Mouse (Mus musculus) spleen, adult 2 months (tissue): ENCODE measurements around the gene Mrps22. TPM values are rescaled to one million over a fixed set of nuclear protein-coding genes. Genes with fewer than 3 reads are reported as not detected.
A peak's percentile ranks its signal among the peaks of the same experiment; 100 is the strongest.

Experiments used
- DNase-seq, 2 experiments: peaks; one replicate each; pipeline versions ENCODE4 v3.0.0 to v3.0.0-alpha.2; 2012 to 2021; ENCODE audit warnings: low spot score in 2 of 2, low read depth in 1 of 2
- H3K27ac ChIP-seq: fragments of 200-500 bp; 2 replicates; pipeline ENCODE4 v1.5.1; 2012; ENCODE audit warnings: low read length, inconsistent platforms; ENCODE audit not compliant: insufficient read depth
- H3K27me3 ChIP-seq: fragments of 200-500 bp; 2 replicates; pipeline ENCODE4 v1.6.1; 2012; ENCODE audit warnings: mild to moderate bottlenecking, moderate library complexity, low read length, inconsistent platforms; ENCODE audit not compliant: control insufficient read depth, insufficient read depth
- H3K36me3 ChIP-seq: fragments of 200-500 bp; 2 replicates; pipeline ENCODE4 v1.6.1; 2012; ENCODE audit warnings: mild to moderate bottlenecking, low read length, inconsistent platforms; ENCODE audit not compliant: control insufficient read depth, insufficient read depth
- H3K4me1 ChIP-seq: fragments of 200-500 bp; 2 replicates; pipeline ENCODE4 v1.6.1; 2011; ENCODE audit warnings: inconsistent platforms; ENCODE audit not compliant: control insufficient read depth, insufficient read depth, insufficient read length
- H3K4me3 ChIP-seq: fragments of 200-500 bp; 2 replicates; pipeline ENCODE4 v1.5.1; 2011; ENCODE audit warnings: mild to moderate bottlenecking, inconsistent platforms; ENCODE audit not compliant: insufficient read depth, insufficient read length; ENCODE audit errors: extremely low read depth
- CTCF ChIP-seq: fragments of 200-500 bp; IDR thresholded peaks from 2 replicates; pipeline ENCODE4 v1.5.1; 2011; ENCODE audit warnings: mild to moderate bottlenecking, inconsistent platforms; ENCODE audit not compliant: insufficient read depth, insufficient read length, insufficient replicate concordance; ENCODE audit errors: extremely low read depth
- POLR2A ChIP-seq: fragments of 200-500 bp; IDR thresholded peaks from 2 replicates; pipeline ENCODE4 v1.6.1; 2011; ENCODE audit warnings: low read depth, low read length, inconsistent platforms
- WGBS: fragments of 180-500 bp; shearing (Covaris S2); methylation state at CpG from one replicate; pipeline ENCODE4 v1.1.7; 2018; 5-methylcytosine and 5-hydroxymethylcytosine counted together
- polyA plus RNA-seq: library from polyadenylated mRNA; depleted of rRNA; stranded (reverse); fragments of >200 nt; gene quantifications from 2 replicates; pipeline ENCODE4 v1.2.3, GENCODE M21; 2012; rRNA removed

The Mrps22 gene
- 6.4 and 8.7 TPM in 2 replicates for polyA plus RNA-seq

GRCm38 (mm10) chr9:98601156-98601836 lies at the start of gene Mrps22:
TSS of gene Mrps22 (minus strand) at chr9:98601660.
- Histone ChIP-seq H3K4me1 (no peaks in the 10 kb centered on the region; the same call in 1 of the 2 replicates), H3K4me3 (peak within 1 kb of the TSS; percentile 84), H3K27me3 (no peaks in the 10 kb centered on the region), H3K27ac (no peak within 1 kb of the TSS; the same call in 1 of the 2 replicates), H3K36me3 (peaks cover 3% of the 10 kb centered on the region)
- WGBS = under 1% methylated on average over 44 of the region's 44 CpGs
- TF ChIP-seq POLR2A (peak; percentile 57), CTCF (no peak)
- peak; percentile 73 to 79 for DNase-seq

DNA sequence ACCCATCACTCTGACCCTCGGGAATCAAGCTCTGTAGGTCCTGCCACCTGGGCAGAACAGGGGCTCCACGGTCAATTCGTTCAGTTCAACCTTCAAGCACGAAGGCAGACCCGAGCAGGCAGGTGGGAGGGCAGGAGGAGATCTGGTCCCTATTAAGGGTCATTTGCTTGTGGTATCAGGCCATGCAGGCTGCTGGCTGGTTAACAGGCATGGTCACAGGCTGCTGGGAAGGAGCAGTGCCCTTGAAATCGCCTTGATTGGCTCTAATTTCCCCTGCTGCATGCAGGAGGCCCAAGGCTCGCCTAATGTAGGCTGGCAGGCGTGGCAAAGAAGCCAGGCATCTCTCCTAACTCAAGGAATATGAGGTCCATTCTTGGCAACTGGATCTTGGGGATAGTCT lies 49.1 kb upstream of the Mrps22 start:
- no peaks in the 10 kb centered on the region for H3K27me3 ChIP-seq
- H3K27ac ChIP-seq = no peak overlapping the region
- H3K36me3 ChIP-seq = no peaks in the 10 kb centered on the region
- no peaks in the 10 kb centered on the region for H3K4me1 ChIP-seq
- WGBS = 63% methylated on average over 8 of the region's 8 CpGs
- DNase-seq = no peak
- no peak overlapping the region for H3K4me3 ChIP-seq
- no peak for TF ChIP-seq POLR2A
- no peak for TF ChIP-seq CTCF

DNA sequence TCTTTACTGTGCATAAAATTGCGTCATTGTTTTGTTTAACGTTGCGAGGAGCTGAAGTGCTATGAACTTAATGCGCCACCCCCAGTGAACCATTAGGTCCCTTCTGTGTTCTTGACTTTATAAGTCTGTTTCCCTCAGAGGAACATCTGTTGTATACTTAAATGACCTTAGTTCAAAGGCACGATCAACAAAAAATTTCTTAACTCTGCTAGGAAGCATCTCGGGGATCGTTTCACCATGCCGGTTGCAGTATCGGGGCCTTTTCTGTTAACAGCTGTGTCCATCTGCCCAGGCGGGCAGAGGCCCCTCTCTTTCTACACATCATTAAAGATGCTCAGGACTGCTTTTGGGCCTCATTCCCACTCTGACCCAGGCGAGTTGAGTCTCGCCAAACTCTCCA lies 46.0 kb upstream of the Mrps22 start:
- no peaks in the 10 kb centered on the region for H3K36me3 ChIP-seq
- H3K27me3 ChIP-seq = no peaks in the 10 kb centered on the region
- no peak overlapping the region for H3K4me3 ChIP-seq
- TF ChIP-seq POLR2A = no peak
- no peak for TF ChIP-seq CTCF
- no peaks in the 10 kb centered on the region for H3K4me1 ChIP-seq
- H3K27ac ChIP-seq = no peak overlapping the region
- WGBS = 84% methylated on average over 12 of the region's 12 CpGs
- DNase-seq = no peak

GRCm38 (mm10) chr9:98645750-98646149 lies 44.3 kb upstream of the Mrps22 start:
- Histone ChIP-seq H3K4me1 (no peaks in the 10 kb centered on the region), H3K36me3 (no peaks in the 10 kb centered on the region), H3K4me3 (no peak overlapping the region), H3K27ac (no peak overlapping the region), H3K27me3 (no peaks in the 10 kb centered on the region)
- TF ChIP-seq CTCF (0 out of 2 replicates have a peak, but pooled peaks have one; percentile 33), POLR2A (no peak)
- peak in 1 of 2 experiments; percentile 15 for DNase-seq
- 26% methylated on average over 4 of the region's 4 CpGs for WGBS

GRCm38 (mm10) chr9:98642126-98642525 lies 40.7 kb upstream of the Mrps22 start:
- TF ChIP-seq POLR2A (no peak), CTCF (no peak)
- Histone ChIP-seq H3K27ac (no peak overlapping the region), H3K4me3 (no peak overlapping the region), H3K36me3 (no peaks in the 10 kb centered on the region), H3K4me1 (no peaks in the 10 kb centered on the region), H3K27me3 (no peaks in the 10 kb centered on the region)
- no peak for DNase-seq
- 79% methylated on average over 6 of the region's 6 CpGs for WGBS

- DNase-seq = no peak
- Histone ChIP-seq H3K36me3 (no peaks in the 10 kb centered on the region), H3K27ac (no peak overlapping the region), H3K27me3 (no peaks in the 10 kb centered on the region), H3K4me3 (no peak overlapping the region), H3K4me1 (no peaks in the 10 kb centered on the region)
- 72% methylated on average over 13 of the region's 13 CpGs for WGBS
- no peak for TF ChIP-seq POLR2A
- no peak for TF ChIP-seq CTCF
These were observed 32.1 kb upstream of the Mrps22 start for GRCm38 (mm10) chr9:98633287-98634162.
